Mouse (Mus musculus): Measurements from ENCODE around the gene Gramd1c. TPM values are rescaled to one million over a fixed set of nuclear protein-coding genes. Genes with fewer than 3 reads are reported as not detected.

The Gramd1c gene
- total RNA-seq, 2 experiments from 2014 or later, result 4.1 to 4.4 TPM

GRCm38 (mm10) chr16:43963780-43964179 is 99.4 kb downstream of the Gramd1c start:
- no peak for DNase-seq (ENCODE audit: low spot score in 2 of 2)

DNA sequence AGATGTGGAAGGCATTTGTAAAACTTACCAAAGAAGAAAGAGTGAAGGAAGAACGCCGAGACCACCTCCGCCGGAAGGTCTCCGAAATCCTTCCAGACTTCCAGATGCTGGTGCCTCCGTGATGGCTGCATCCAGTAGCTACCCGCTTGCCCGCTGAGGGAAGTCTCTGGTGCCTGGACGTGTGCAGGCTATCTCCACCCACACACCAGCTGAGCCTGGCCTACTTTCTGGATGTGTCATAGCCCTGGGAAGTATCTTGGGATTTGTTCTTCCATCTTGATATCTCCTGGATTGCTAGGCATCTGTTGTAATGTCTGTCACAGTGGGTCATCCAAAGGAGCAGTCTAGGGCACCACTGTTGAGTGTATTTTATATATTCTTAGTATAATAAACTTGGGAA is 99.9 kb downstream of the Gramd1c start:
- no peak for DNase-seq (ENCODE audit: low spot score in 2 of 2)

GRCm38 (mm10) chr16:43958038-43958437 is 105.1 kb downstream of the Gramd1c start:
- DNase-seq (ENCODE audit: low spot score in 2 of 2), result no peak

DNA sequence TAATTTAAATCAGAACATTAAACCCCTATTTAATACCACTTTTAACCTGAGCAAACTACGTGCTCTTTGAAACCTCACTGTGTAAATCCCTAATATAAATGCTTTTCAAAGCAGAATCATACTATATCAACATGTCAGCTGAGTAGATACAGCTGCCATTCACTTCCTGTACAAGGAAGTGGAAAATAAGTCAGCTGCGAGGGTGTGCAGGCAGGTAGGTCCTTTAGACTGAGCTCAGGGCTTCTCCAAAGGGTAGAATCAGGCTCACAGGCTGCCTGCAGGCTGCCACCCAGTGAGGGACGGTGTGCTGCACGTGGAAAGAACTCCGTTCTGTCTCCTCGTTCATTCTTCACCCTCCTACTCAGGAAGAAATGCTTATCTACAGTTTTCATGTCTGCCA is 108.2 kb downstream of the Gramd1c start:
- no peak for DNase-seq (ENCODE audit: low spot score in 2 of 2)

DNA sequence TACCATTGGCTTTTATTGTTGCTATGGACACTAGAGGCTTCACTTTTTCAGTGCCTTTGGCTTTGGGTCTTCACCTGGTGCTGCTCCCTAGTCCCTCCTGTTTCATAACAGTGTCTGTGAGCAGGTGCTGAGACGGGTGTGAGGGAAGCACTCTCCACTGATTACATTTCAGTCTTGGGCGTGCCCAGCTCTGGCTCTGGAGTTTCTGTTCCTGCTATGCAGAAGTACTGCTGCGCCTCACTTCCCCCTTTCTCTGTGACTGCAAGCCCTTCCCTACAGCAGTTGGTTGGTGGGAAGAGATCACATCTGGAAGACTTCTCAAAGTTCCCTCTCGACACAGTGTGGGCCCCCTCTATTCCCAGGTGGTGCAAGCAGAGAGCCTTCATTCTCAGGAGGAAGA is 111.6 kb downstream of the Gramd1c start:
- no peak for DNase-seq (ENCODE audit: low spot score in 2 of 2)

DNA sequence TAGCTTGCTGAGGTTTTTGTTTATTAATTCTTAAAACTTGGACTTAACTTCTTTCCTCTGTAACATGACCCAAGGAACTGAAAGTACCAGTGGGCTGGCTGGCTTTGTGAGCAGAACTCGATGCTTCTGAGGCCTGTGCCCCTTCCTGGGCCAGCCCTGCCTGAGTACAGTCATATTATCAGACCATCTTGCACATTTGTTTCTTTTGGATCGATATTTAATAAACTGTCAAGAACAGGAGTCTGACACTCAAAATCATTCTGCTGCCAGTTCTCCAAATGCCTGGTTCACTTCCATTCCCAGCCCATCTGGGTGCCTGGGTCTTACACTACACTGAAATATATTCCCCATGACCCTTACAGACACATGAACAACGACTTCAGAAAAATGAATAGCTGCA is 117.3 kb downstream of the Gramd1c start:
- peak in 1 of 2 experiments; percentile 62 for DNase-seq (ENCODE audit: low spot score in 2 of 2)

- no peak for DNase-seq (ENCODE audit: low spot score in 2 of 2)
Measured at GRCm38 (mm10) chr16:43945351-43945750, 117.8 kb downstream of the Gramd1c start.

GRCm38 (mm10) chr16:43940846-43941245 is 122.3 kb downstream of the Gramd1c start:
- DNase-seq (ENCODE audit: low spot score in 2 of 2), result no peak

GRCm38 (mm10) chr16:43935892-43936291 is 127.3 kb downstream of the Gramd1c start:
- DNase-seq (ENCODE audit: low spot score in 2 of 2), result no peak

DNA sequence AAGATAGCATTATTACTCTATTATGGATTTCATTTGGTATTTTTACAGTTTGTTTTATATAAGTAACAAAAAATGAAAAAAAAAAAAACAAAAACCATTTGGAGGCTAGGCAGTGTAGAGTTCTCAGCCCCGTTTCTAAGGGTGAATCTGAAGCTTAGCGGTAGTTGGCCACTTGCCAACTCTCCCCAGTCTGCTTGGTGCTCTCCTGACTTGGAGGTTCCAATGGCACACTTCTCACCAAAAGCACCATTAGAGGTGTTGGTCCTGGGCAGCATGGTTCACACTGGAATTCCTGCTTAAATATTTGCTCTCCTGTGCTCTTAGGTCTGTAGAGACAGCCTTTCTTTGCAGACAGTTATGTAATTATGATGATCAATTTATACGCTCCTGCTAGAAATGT is 127.8 kb downstream of the Gramd1c start:
- DNase-seq (ENCODE audit: low spot score in 2 of 2), result no peak

GRCm38 (mm10) chr16:43934856-43935255 is 128.3 kb downstream of the Gramd1c start:
- no peak for DNase-seq (ENCODE audit: low spot score in 2 of 2)

GRCm38 (mm10) chr16:43933041-43933440 is 130.1 kb downstream of the Gramd1c start:
- no peak for DNase-seq (ENCODE audit: low spot score in 2 of 2)

DNA sequence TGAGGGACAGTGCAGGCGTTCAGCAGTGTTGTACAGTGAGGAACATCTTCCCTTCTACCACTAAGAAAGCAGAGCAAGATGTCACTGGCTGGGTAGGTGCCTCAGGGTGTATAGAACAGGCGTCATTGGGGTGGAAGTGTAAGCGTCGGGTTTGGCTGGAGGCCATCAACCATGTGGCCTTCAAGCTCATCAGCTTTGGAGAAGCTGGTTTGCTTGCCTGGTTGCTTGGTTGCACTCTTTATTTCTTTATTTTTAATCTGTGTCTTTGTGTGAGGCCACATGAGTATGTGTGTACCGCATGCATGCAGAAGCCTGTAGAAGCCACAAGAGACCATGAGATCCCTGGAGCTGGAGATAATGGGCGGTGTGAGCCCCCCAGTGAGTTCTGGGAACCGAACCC is 130.8 kb downstream of the Gramd1c start:
- DNase-seq (ENCODE audit: low spot score in 2 of 2), result peak in 1 of 2 experiments; percentile 22

- DNase-seq (ENCODE audit: low spot score in 2 of 2), result peak in 1 of 2 experiments; percentile 70
Measured at GRCm38 (mm10) chr16:43931502-43931901, 131.6 kb downstream of the Gramd1c start.

- DNase-seq (ENCODE audit: low spot score in 2 of 2), result no peak
Measured at GRCm38 (mm10) chr16:43930577-43930976, 132.6 kb downstream of the Gramd1c start.

Small RNA genes within 50 kb of the gene (microRNA-seq; reads per million reads assigned to microRNA genes)
- gene Mir3470b, result 0 reads per million in 2 experiments

Other genes with a start within 250 kb of the Gramd1c start
- 1 to 10 TPM; 3.2 to 3.6 TPM for gene Ccdc191, start 173.5 kb downstream of the Gramd1c start, total RNA-seq (2021)
- gene Qtrt2, start 136.5 kb downstream of the Gramd1c start, total RNA-seq (2021), result 10 to 100 TPM; 32.5 to 39.2 TPM
- 10 to 100 TPM; 40.8 to 46.1 TPM for gene Zdhhc23, start 83.6 kb downstream of the Gramd1c start, total RNA-seq (2021)
- gene Atp6v1a, start 76.4 kb upstream of the Gramd1c start, total RNA-seq (2021), result 100 to 1,000 TPM; 566 to 590 TPM
- 10 to 100 TPM; 64.2 to 65.7 TPM for gene Naa50, start 76.5 kb upstream of the Gramd1c start, total RNA-seq (2021)
- gene Usf3, start 109.9 kb upstream of the Gramd1c start, total RNA-seq (2021), result 10 to 100 TPM; 39.1 to 41.9 TPM

All from layer of hippocampus, adult 18-20 months (tissue).